Mouse (Mus musculus) frontal cortex, postnatal 25 days (tissue): ENCODE measurements at regions not wholly inside any gene's neighbourhood (a gene's known extent, or its start where the extent isn't known, plus 50 kb on each side); places are given as distances from the start of the nearest gene placed in this dataset.
A peak's percentile ranks its signal among the peaks of the same experiment; 100 is the strongest.

Experiments
- DNase-seq, 2 experiments: peaks; one replicate each; pipeline ENCODE4 v3.0.0; 2022; ENCODE audit warnings: low spot score in 2 of 2

GRCm38 (mm10) chr8:93689832-93690471 is 119.8 kb upstream of the Gnao1 start:
- DNase-seq: no peak

- DNase-seq: no peak
Observed at GRCm38 (mm10) chr8:93691375-93691774, 118.4 kb upstream of the Gnao1 start.

GRCm38 (mm10) chr8:93691826-93692225 is 117.9 kb upstream of the Gnao1 start:
- no peak for DNase-seq

GRCm38 (mm10) chr8:93697206-93697605 is 112.6 kb upstream of the Gnao1 start:
- DNase-seq: no peak

- DNase-seq: no peak
Observed at GRCm38 (mm10) chr8:93698508-93698907, 111.3 kb upstream of the Gnao1 start.

- DNase-seq: no peak
Observed at GRCm38 (mm10) chr8:93701391-93701790, 108.4 kb upstream of the Gnao1 start.

- no peak for DNase-seq
Observed at GRCm38 (mm10) chr8:93712066-93712706, 97.6 kb upstream of the Gnao1 start.

GRCm38 (mm10) chr8:93713221-93713620 is 96.5 kb upstream of the Gnao1 start:
- no peak for DNase-seq

- DNase-seq: no peak
Observed at GRCm38 (mm10) chr8:93724896-93725489, 84.8 kb upstream of the Gnao1 start.

GRCm38 (mm10) chr8:93729124-93729930 is 80.4 kb upstream of the Gnao1 start:
- peak in 1 of 2 experiments; percentile 10 for DNase-seq

GRCm38 (mm10) chr8:93730738-93731700 is 78.7 kb upstream of the Gnao1 start:
- DNase-seq: no peak

- no peak for DNase-seq
Observed at GRCm38 (mm10) chr8:93734818-93735217, 74.9 kb upstream of the Gnao1 start.

GRCm38 (mm10) chr8:93740281-93740680 is 69.5 kb upstream of the Gnao1 start:
- no peak for DNase-seq

GRCm38 (mm10) chr8:93748720-93749119 is 61.0 kb upstream of the Gnao1 start:
- no peak for DNase-seq

GRCm38 (mm10) chr8:93750921-93751320 is 58.8 kb upstream of the Gnao1 start:
- no peak for DNase-seq

GRCm38 (mm10) chr8:93755981-93756380 is 53.8 kb upstream of the Gnao1 start:
- DNase-seq: no peak
